Mouse (Mus musculus) CH12.LX (cell line): ENCODE measurements around the gene Prss40.

Source experiments
- CHD2 ChIP-seq: IDR thresholded peaks from 2 replicates; pipeline ENCODE4 v1.6.1; 2011; ENCODE audit warnings: low read length, improper control_type of control experiment
- CTCF ChIP-seq, 2 experiments: IDR thresholded peaks in 1 of 2; conservative IDR thresholded peaks in 1 of 2; 2 replicates each; pipeline ENCODE4 v1.5.1; 2011 to 2012; ENCODE audit warnings: low read depth in 2 of 2, low read length in 2 of 2, improper control_type of control experiment in 1 of 2, inconsistent platforms in 1 of 2, mild to moderate bottlenecking in 1 of 2, moderate library complexity in 1 of 2
- E2F4 ChIP-seq: IDR thresholded peaks from 2 replicates; pipeline ENCODE4 v1.6.1; 2011; ENCODE audit warnings: low read depth, low read length, improper control_type of control experiment; ENCODE audit not compliant: insufficient replicate concordance

DNA sequence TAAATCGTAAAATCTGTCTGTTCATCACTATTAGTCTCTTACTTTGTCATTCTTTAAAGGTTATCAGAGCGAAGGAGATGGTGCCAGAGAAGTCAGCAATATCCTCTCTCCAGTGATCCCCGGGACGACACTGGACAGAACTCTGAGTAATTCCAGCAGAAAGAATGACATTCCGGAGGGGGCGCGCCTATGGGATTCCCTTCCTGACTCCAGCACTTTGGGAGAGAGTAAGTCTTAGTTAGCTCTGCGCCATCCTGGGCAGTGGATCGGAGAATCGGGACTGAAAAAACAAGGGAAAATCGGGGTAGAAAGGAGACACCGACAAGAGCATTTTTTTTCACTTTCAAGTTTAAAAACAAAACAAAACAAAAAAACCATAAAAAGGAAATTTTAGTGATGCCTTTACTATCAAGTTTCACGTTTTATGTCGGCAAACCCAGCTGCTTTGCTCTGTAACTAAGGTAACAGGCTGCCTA, 24.4 kb downstream of the Prss40 start:
- TF ChIP-seq CTCF (conservative IDR thresholded peaks at IDR 0.05 in 1 of 2, IDR thresholded peaks at IDR 0.05 in 1 of 2; ENCODE audit: low read depth in 2 of 2, low read length in 2 of 2), result no peak
- no peak for TF ChIP-seq CHD2
- TF ChIP-seq E2F4, result no peak
